Mouse (Mus musculus): ENCODE data around the gene Tmem214.

Gene Tmem214

GRCm38 (mm10) chr5:30867712-30868111, at the start of gene Tmem214:
Gene Tmem214, plus strand, starts transcription at chr5:30868012.
- no peak for DNase-seq

GRCm38 (mm10) chr5:30818758-30819309, 49.0 kb upstream of the Tmem214 start:
- no peak for DNase-seq

- no peak for DNase-seq
These were observed 45.1 kb upstream of the Tmem214 start for GRCm38 (mm10) chr5:30822689-30823088.

GRCm38 (mm10) chr5:30823091-30823490, 44.7 kb upstream of the Tmem214 start:
- DNase-seq: no peak

- no peak for DNase-seq
These were observed 43.5 kb upstream of the Tmem214 start for GRCm38 (mm10) chr5:30824124-30824988.

- no peak for DNase-seq
These were observed 42.6 kb upstream of the Tmem214 start for GRCm38 (mm10) chr5:30825166-30825565.

- DNase-seq: no peak
These were observed 42.0 kb upstream of the Tmem214 start for GRCm38 (mm10) chr5:30825821-30826220.

- no peak for DNase-seq
These were observed 34.4 kb upstream of the Tmem214 start for GRCm38 (mm10) chr5:30833416-30833815.

GRCm38 (mm10) chr5:30839731-30840130, 28.1 kb upstream of the Tmem214 start:
- DNase-seq: no peak

- no peak for DNase-seq
These were observed 25.9 kb upstream of the Tmem214 start for GRCm38 (mm10) chr5:30841896-30842295.

GRCm38 (mm10) chr5:30849891-30850555, 17.8 kb upstream of the Tmem214 start:
- no peak for DNase-seq

- no peak for DNase-seq
These were observed 17.3 kb upstream of the Tmem214 start for GRCm38 (mm10) chr5:30850556-30850925.

GRCm38 (mm10) chr5:30853522-30853921, 14.3 kb upstream of the Tmem214 start:
- DNase-seq: no peak

GRCm38 (mm10) chr5:30855674-30856073, 12.1 kb upstream of the Tmem214 start:
- no peak for DNase-seq

- DNase-seq: no peak
These were observed 11.7 kb upstream of the Tmem214 start for GRCm38 (mm10) chr5:30856124-30856523.

GRCm38 (mm10) chr5:30863852-30864251, 4.0 kb upstream of the Tmem214 start:
- no peak for DNase-seq

GRCm38 (mm10) chr5:30864322-30864721, 3.5 kb upstream of the Tmem214 start:
- no peak for DNase-seq

- DNase-seq: no peak
These were observed 941 bp upstream of the Tmem214 start for GRCm38 (mm10) chr5:30866871-30867270.

GRCm38 (mm10) chr5:30868981-30869380, 1.2 kb downstream of the Tmem214 start:
- no peak for DNase-seq

- peak; percentile 93 for DNase-seq
These were observed 1.8 kb downstream of the Tmem214 start for GRCm38 (mm10) chr5:30869405-30870130.

- no peak for DNase-seq
These were observed 2.3 kb downstream of the Tmem214 start for GRCm38 (mm10) chr5:30870131-30870406.

- DNase-seq: no peak
These were observed 4.8 kb downstream of the Tmem214 start for GRCm38 (mm10) chr5:30872574-30872973.

GRCm38 (mm10) chr5:30874365-30874764, 6.6 kb downstream of the Tmem214 start:
- no peak for DNase-seq
